Mouse (Mus musculus) midbrain, embryonic 11.5 days (tissue): ENCODE data around the gene Swap70. TPM values are rescaled to one million over a fixed set of nuclear protein-coding genes. Genes with fewer than 3 reads are reported as not detected.
A peak's percentile ranks its signal among the peaks of the same experiment; 100 is the strongest.

Experiments
- ATAC-seq: fragments of 200-750 bp; cut with Nextera tagmentation; 2 replicates; pipeline ENCODE4 v1.8.0; 2017; ENCODE audit warnings: moderate TSS enrichment, moderate library complexity; ENCODE audit not compliant: low FRiP score
- DNase-seq: peaks from one replicate; pipeline ENCODE4 v3.0.0; 2015; ENCODE audit warnings: low spot score; ENCODE audit errors: missing footprints
- H3K27ac ChIP-seq: fragments of 300-500 bp; sonication (generic); 2 replicates; pipeline ENCODE4 v1.5.1; 2014; ENCODE audit warnings: low read depth, low read length
- H3K27me3 ChIP-seq: fragments of 300-500 bp; sonication (generic); 2 replicates; pipeline ENCODE4 v1.6.1; 2014; ENCODE audit warnings: mild to moderate bottlenecking, low read length, moderate library complexity, mixed read lengths; ENCODE audit not compliant: control insufficient read depth, insufficient read depth
- H3K36me3 ChIP-seq: fragments of 300-500 bp; sonication (generic); 2 replicates; pipeline ENCODE4 v1.6.1; 2014; ENCODE audit warnings: mild to moderate bottlenecking, low read length, moderate library complexity, mixed read lengths; ENCODE audit not compliant: control insufficient read depth, insufficient read depth
- H3K4me1 ChIP-seq: fragments of 300-500 bp; sonication (generic); 2 replicates; pipeline ENCODE4 v1.6.1; 2014; ENCODE audit warnings: low read length; ENCODE audit not compliant: control insufficient read depth, insufficient read depth
- H3K4me2 ChIP-seq: fragments of 300-500 bp; sonication (generic); 2 replicates; pipeline ENCODE4 v1.6.1; 2014; ENCODE audit warnings: mild to moderate bottlenecking, moderate library complexity
- H3K4me3 ChIP-seq: fragments of 300-500 bp; sonication (generic); 2 replicates; pipeline ENCODE4 v1.5.1; 2014; ENCODE audit warnings: low read depth, low read length
- H3K9ac ChIP-seq: fragments of 300-500 bp; sonication (generic); 2 replicates; pipeline ENCODE4 v1.6.1; 2014; ENCODE audit warnings: low read length
- H3K9me3 ChIP-seq: fragments of 300-500 bp; sonication (generic); 2 replicates; pipeline ENCODE4 v1.6.1; 2016; ENCODE audit warnings: low read length; ENCODE audit not compliant: control insufficient read depth
- WGBS: fragments of 180-500 bp; shearing (Covaris S2); extraction: QIAGEN DNeasy Blood & Tissue Kit; methylation state at CpG from one replicate; pipeline ENCODE4 v1.1.7; 2014; 5-methylcytosine and 5-hydroxymethylcytosine counted together
- polyA plus RNA-seq: library from polyadenylated mRNA; unstranded; fragments of >200 nt; fragmentation: Nextera tagmentation; extraction: Ambion mirVana; gene quantifications from 2 replicates; pipeline ENCODE4 v1.2.1, GENCODE M21; 2014

Gene Swap70
- polyA plus RNA-seq, 1 experiment from 2014 or later, result 17.2 TPM

DNA sequence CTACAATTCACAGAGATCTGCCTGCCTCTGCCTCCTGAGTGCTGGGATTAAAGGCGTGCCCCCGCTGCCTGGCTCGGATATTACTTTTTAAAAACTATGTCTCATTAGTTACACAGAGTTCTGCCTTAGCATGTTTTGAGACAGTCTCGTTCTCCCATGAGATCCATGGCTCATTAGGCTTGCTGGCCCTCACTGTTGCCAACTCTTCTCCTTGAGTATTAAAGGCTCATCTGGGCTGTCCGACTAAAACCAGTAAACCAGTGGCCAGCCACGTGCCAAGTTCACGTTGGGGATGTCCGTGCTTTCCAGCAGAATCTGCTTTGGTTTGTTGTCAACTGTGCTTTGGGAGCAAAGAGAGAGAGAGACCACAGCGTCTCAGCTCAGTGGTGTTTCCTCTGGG is 25.0 kb downstream of the Swap70 start:
- 93% methylated on average over 9 of the region's 9 CpGs for WGBS
- Histone ChIP-seq H3K9ac (no peak overlapping the region), H3K4me2 (no peak overlapping the region), H3K36me3 (no peaks in the 10 kb centered on the region; the same call in 1 of the 2 replicates), H3K27me3 (no peaks in the 10 kb centered on the region), H3K9me3 (no peaks in the 10 kb centered on the region), H3K4me1 (no peaks in the 10 kb centered on the region), H3K27ac (no peak overlapping the region), H3K4me3 (no peak overlapping the region)
- ATAC-seq (no peak), DNase-seq (no peak)

- Histone ChIP-seq H3K27me3 (no peaks in the 10 kb centered on the region), H3K9me3 (no peaks in the 10 kb centered on the region), H3K4me1 (no peaks in the 10 kb centered on the region), H3K4me2 (no peak overlapping the region), H3K27ac (no peak overlapping the region), H3K36me3 (no peaks in the 10 kb centered on the region; the same call in 1 of the 2 replicates), H3K9ac (no peak overlapping the region), H3K4me3 (no peak overlapping the region)
- WGBS, result 92% methylated on average over 3 of the region's 3 CpGs
- ATAC-seq (no peak), DNase-seq (no peak)
Measured at GRCm38 (mm10) chr7:110247801-110248200, 26.3 kb downstream of the Swap70 start.

- Histone ChIP-seq H3K36me3 (no peaks in the 10 kb centered on the region; the same call in 1 of the 2 replicates), H3K4me1 (no peaks in the 10 kb centered on the region), H3K27me3 (no peaks in the 10 kb centered on the region), H3K4me3 (no peak overlapping the region), H3K4me2 (no peak overlapping the region), H3K9ac (no peak overlapping the region), H3K9me3 (no peaks in the 10 kb centered on the region), H3K27ac (no peak overlapping the region)
- DNase-seq, result no peak
- WGBS, result 95% methylated on average over 4 of the region's 4 CpGs
- no peak for ATAC-seq
Measured at GRCm38 (mm10) chr7:110248677-110249076, 27.2 kb downstream of the Swap70 start.

DNA sequence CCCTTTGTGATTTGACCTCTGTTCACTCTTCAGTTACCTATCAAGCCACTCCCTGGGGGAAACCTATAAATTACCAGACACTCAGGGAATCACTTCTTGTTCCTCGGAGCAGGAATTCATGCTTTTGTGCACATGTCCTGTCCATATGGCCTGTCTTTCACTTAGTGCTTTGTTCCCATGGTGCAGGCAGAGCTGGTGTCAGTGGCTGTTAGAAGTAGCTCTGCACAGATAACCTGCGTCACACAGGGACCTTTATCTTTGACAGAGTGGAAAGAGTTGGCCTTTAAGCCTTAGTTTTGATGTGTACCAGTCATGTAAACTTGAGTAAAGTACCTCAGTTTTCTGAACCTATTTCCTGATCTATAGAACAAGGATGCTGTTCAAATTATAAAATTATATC is 32.4 kb downstream of the Swap70 start:
- WGBS, result 80% methylated on average over 2 of the region's 2 CpGs
- Histone ChIP-seq H3K4me2 (no peak overlapping the region), H3K4me3 (no peak overlapping the region), H3K27me3 (no peaks in the 10 kb centered on the region), H3K9me3 (no peaks in the 10 kb centered on the region), H3K27ac (no peak overlapping the region), H3K4me1 (no peaks in the 10 kb centered on the region), H3K36me3 (no peaks in the 10 kb centered on the region), H3K9ac (no peak overlapping the region)
- ATAC-seq (no peak), DNase-seq (peak; percentile 33)

- H3K9ac ChIP-seq, result no peak overlapping the region
- H3K4me1 ChIP-seq, result no peaks in the 10 kb centered on the region
- H3K36me3 ChIP-seq, result no peaks in the 10 kb centered on the region
- no peaks in the 10 kb centered on the region for H3K9me3 ChIP-seq
- H3K27me3 ChIP-seq, result no peaks in the 10 kb centered on the region
- H3K4me2 ChIP-seq, result no peak overlapping the region
- no peak overlapping the region for H3K4me3 ChIP-seq
- DNase-seq (peak; percentile 35), ATAC-seq (no peak)
- H3K27ac ChIP-seq, result no peak overlapping the region
- WGBS, result 88% methylated on average over 5 of the region's 5 CpGs
Measured at GRCm38 (mm10) chr7:110254395-110254794, 32.9 kb downstream of the Swap70 start.

DNA sequence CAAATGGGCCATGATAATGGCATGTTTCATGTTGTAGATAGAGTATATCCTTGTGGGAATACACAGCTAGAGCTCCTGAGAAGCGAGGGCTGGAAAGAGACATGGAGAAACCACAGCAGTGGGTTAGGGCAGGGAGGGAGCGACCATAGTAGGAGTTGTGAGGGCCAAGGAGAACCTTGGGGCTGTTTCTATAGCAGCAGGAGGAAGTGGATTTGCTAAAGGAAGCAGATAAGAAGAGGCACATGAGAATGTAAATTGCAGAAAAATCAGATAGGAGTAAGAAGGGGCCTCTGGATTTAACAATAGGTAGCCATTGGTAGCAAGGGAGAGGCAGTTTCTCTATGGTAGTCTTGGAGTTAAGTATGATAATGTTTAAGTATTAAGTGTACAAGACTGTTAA is 35.5 kb downstream of the Swap70 start:
- H3K4me2 ChIP-seq, result no peak overlapping the region
- no peak for ATAC-seq

DNA sequence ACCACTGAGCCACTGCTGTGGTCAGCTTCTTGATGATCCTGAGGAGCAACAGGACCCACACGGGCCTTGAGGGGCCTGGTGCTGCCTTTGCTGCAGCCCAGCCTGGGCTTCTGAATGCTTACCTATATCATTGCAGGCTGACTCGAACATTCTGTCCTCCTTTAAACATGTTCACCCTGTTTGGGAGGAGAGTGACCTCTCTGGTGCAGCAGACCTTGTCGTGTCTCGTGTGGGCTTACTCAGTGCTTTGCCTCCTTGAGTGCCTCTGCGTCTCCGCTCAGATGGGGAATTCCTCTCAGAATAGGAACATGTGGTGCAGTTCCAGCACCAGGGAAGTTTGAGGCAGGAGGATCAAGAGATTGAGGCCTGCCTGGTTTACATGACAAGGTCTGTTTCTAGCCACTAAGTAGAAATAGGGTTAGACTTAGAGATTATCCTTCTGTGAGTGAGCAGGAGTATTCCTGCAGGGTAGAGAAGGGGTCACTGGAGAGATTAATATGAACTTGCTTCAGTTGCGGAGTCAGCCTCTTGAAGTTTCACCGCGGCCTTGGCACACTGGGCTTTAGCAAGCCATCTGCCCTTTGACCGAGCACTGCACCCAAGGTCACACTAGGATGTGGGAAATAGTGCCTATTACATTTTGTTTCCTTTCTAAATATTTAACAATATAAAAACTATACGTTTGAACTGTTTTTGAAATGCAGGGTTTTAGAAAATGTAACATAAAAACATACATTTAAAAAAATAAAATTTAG is 36.9 kb downstream of the Swap70 start:
- Histone ChIP-seq H3K27me3 (no peaks in the 10 kb centered on the region), H3K9me3 (no peaks in the 10 kb centered on the region), H3K4me1 (no peaks in the 10 kb centered on the region), H3K4me3 (no peak overlapping the region), H3K4me2 (no peak overlapping the region), H3K27ac (no peak overlapping the region), H3K9ac (no peak overlapping the region), H3K36me3 (no peaks in the 10 kb centered on the region)
- ATAC-seq (no peak), DNase-seq (no peak)
- WGBS, result 84% methylated on average over 11 of the region's 11 CpGs

More for the DNA sequence above, 35.5 kb downstream of the Swap70 start:
- 86% methylated on average over 2 of the region's 2 CpGs for WGBS
- no peak for DNase-seq
- Histone ChIP-seq H3K27ac (no peak overlapping the region), H3K4me1 (no peaks in the 10 kb centered on the region), H3K27me3 (no peaks in the 10 kb centered on the region), H3K9me3 (no peaks in the 10 kb centered on the region), H3K9ac (no peak overlapping the region), H3K4me3 (no peak overlapping the region), H3K36me3 (no peaks in the 10 kb centered on the region)

DNA sequence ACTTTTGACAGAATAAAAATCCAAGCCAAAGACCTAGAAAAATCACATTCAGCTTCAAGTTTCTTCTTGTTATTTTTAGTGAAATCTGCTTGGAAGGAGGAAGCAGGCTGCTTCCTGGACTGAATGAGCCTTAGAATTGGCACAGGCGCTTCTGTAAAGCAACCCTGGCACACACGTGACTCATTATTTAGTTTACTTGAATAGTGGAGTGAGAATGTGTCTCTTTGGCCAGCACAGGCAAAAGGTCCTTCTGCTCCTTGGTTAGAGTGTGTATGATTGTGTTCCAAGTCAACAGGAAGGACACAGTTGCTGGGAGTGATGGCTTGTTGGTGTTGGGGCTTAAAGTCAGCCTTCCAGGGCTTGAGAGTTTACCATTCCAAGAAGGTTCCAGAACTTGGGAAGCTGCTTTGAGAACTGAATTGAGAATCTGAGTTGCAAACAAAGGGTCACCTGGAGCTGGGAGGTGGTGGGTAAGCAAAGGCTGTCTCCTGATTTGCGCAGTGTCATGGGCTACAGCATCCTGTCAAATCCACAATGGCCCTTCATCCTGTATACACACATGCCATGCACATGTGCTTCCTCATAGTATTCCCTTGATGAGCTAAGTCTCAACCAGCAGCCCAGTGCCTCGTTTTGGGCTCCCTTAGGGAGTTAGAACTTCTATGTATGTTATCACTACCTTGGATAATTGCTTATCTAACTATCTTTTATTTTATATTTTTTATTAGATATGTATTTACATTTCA is 38.6 kb downstream of the Swap70 start:
- 80% methylated on average over 4 of the region's 4 CpGs for WGBS

GRCm38 (mm10) chr7:110261807-110262206 is 40.3 kb downstream of the Swap70 start:
- ATAC-seq (no peak), DNase-seq (no peak)
- no peaks in the 10 kb centered on the region for H3K27me3 ChIP-seq
- H3K36me3 ChIP-seq, result no peaks in the 10 kb centered on the region
- no peak overlapping the region for H3K4me2 ChIP-seq
- no peaks in the 10 kb centered on the region for H3K4me1 ChIP-seq
- no peak overlapping the region for H3K27ac ChIP-seq
- 88% methylated on average over 4 of the region's 4 CpGs for WGBS
- no peak overlapping the region for H3K9ac ChIP-seq
- H3K9me3 ChIP-seq, result no peaks in the 10 kb centered on the region
- no peak overlapping the region for H3K4me3 ChIP-seq

More for the DNA sequence above, 38.6 kb downstream of the Swap70 start:
- Histone ChIP-seq H3K9ac (no peak overlapping the region), H3K36me3 (no peaks in the 10 kb centered on the region), H3K9me3 (no peaks in the 10 kb centered on the region), H3K27ac (no peak overlapping the region), H3K4me1 (no peaks in the 10 kb centered on the region), H3K4me2 (no peak overlapping the region), H3K4me3 (no peak overlapping the region), H3K27me3 (no peaks in the 10 kb centered on the region)
- no peak for ATAC-seq
- DNase-seq, result no peak
